In the genomic region with DNA sequence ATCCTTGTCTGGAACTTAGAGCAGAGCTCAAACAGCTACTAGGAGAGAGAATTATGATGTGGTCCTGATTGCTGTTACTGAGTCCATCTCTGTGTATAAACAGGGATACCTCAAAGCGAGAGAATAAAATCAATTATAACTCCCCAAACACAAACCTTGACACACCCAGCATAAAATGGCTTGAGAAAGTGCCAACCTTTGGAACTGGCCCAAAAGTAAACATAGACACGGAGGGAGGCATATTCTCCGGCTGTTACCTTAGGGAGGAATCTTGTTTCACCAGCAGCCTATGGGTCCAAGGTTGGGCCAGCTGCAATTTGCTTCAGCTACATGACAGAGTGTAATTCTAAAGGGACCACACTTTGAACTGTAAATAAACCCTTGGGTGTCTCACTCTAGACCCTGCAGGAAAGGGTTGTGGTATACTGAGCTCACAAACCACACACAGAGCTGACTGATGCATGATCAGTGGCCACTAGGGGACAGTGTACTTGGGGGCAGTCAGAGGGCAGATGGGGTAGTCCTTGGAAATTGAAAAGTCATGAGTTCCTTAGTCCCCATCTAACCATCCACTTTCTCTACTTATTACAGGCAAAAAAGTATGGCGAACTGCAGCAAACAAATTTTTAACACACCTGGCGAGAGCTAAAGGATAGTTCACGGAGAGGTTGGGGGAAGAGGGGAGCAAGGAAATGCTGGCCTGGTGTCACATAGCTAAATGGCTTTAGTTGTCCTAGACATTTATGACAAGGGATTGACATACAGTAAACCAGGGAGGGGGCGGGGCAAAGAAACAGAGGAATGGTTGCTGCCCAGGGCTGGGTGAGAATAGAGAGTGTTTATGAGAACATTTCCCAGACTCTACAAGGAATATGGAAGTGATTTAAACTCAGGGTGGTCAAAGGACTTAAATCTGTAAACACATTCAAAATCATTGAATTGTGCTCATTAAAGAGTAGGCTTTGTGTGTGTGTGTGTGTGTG, we compare ENCODE assay signal across 11 mouse cellular contexts. TPM values are rescaled to one million over a fixed set of nuclear protein-coding genes. Genes with fewer than 3 reads are reported as not detected.
A peak's percentile ranks its signal among the peaks of the same experiment; 100 is the strongest.
DNase-seq lines count a peak whose midpoint lies in the region; ATAC-seq and TF ChIP-seq lines count a peak whose summit lies in the region.
"Had no signal": no experiment of that assay in that cellular context is flagged by ENCODE, and none has a peak within 500 bp of the region (broad histone marks: within the 10 kb centered on the region; RNA-seq: fewer than 3 reads in every experiment).

No protein-coding gene starts in this region.

- H3K4me2 ChIP-seq in liver, embryonic 16.5 days (ENCODE audit: low read depth, low read length), result no peak overlapping the region

- peak; percentile 43 for DNase-seq in kidney, adult 2 months
- no peak for DNase-seq in kidney, postnatal 14 days
- no peak for DNase-seq in adrenal gland, postnatal 25 days
- DNase-seq in gastrocnemius, adult 18-20 months (ENCODE audit: low spot score), result no peak
- DNase-seq in MN1 (ENCODE audit: low spot score), result no peak
- DNase-seq: cerebellum, postnatal 10 days had no signal

- H3K4me3 ChIP-seq in kidney, adult 2 months (ENCODE audit: insufficient read depth, low read depth, low read length), result no peak overlapping the region
- H3K4me3 ChIP-seq in E14TG2a.4 (replicated peaks; ENCODE audit: low read length), result no peak overlapping the region
- no peak overlapping the region for H3K4me3 ChIP-seq in liver, embryonic 16.5 days (ENCODE audit: low read depth, low read length)

- H3K27ac ChIP-seq in kidney, adult 2 months (ENCODE audit: insufficient read depth, low read depth, low read length), result no peak overlapping the region
- peak overlapping the region; percentile 72 for H3K27ac ChIP-seq in liver, embryonic 16.5 days (ENCODE audit: low read length)
- H3K27ac ChIP-seq: macrophage had no signal

- no peaks in the 10 kb centered on the region; the same call in 1 of the 2 replicates for H3K36me3 ChIP-seq in kidney, adult 2 months (ENCODE audit: control insufficient read depth, insufficient read depth, low read length)
- no peaks in the 10 kb centered on the region for H3K36me3 ChIP-seq in E14TG2a.4 (ENCODE audit: insufficient read depth, low read length)
- H3K36me3 ChIP-seq in liver, embryonic 16.5 days (ENCODE audit: control insufficient read depth, insufficient read depth), result peaks cover 43% of the 10 kb centered on the region

- H3K27me3 ChIP-seq in kidney, adult 2 months (replicated peaks; ENCODE audit: control insufficient read depth, insufficient read depth, low read length), result no peaks in the 10 kb centered on the region
- no peaks in the 10 kb centered on the region for H3K27me3 ChIP-seq in E14TG2a.4 (ENCODE audit: insufficient read depth, low read length)
- H3K27me3 ChIP-seq in liver, embryonic 16.5 days (ENCODE audit: control insufficient read depth, insufficient read depth, low read depth, low read length), result no peaks in the 10 kb centered on the region

- no peak for TF ChIP-seq POLR2A in kidney, adult 2 months (IDR thresholded peaks at IDR 0.05; ENCODE audit: low read depth, low read length)

- peaks cover 12% of the 10 kb centered on the region; the same call in 1 of the 2 replicates for H3K4me1 ChIP-seq in kidney, adult 2 months (ENCODE audit: control insufficient read depth, insufficient read depth, low read length)
- H3K4me1 ChIP-seq in E14TG2a.4 (replicated peaks; ENCODE audit: low read depth, low read length), result no peaks in the 10 kb centered on the region
- peaks cover 26% of the 10 kb centered on the region for H3K4me1 ChIP-seq in liver, embryonic 16.5 days (ENCODE audit: control insufficient read depth, low read depth, low read length)

- no peak overlapping the region for H3K9ac ChIP-seq in liver, embryonic 16.5 days (ENCODE audit: low read depth, low read length)

- no peaks in the 10 kb centered on the region for H3K9me3 ChIP-seq in E14TG2a.4 (ENCODE audit: low read length)
- H3K9me3 ChIP-seq in liver, embryonic 16.5 days (replicated peaks; ENCODE audit: control insufficient read depth, low read length), result no peaks in the 10 kb centered on the region

- TF ChIP-seq CTCF in kidney, adult 2 months (conservative IDR thresholded peaks at IDR 0.05; ENCODE audit: insufficient read depth, insufficient read length, low read depth, low read length), result peak; percentile 53
- TF ChIP-seq CTCF in E14TG2a.4 (conservative IDR thresholded peaks at IDR 0.05; ENCODE audit: low read length), result peak; percentile 34

- peak; percentile 71 for ATAC-seq in erythroid progenitor cell, adult 5-6 weeks (replicated peaks; ENCODE audit: low FRiP score, poor library complexity, severe bottlenecking)
- peak; percentile 84 for ATAC-seq in liver, embryonic 16.5 days (ENCODE audit: low read depth)
- ATAC-seq: forebrain, embryonic 14.5 days had no signal

- WGBS in kidney, adult 2 months, result 81% methylated on average over 7 of the region's 7 CpGs
- WGBS in liver, embryonic 16.5 days (ENCODE audit: insufficient replicate concordance), result 77% methylated on average over 7 of the region's 7 CpGs

RNA-seq across cellular contexts. Expression of gene Slc22a23, which starts 45.3 kb away (rescaled TPM):
- polyA plus RNA-seq in kidney, adult 2 months (2012; rRNA removed), result 76.1 and 90.7 TPM in 2 replicates
- total RNA-seq in erythroid progenitor cell, adult 5-6 weeks (2015; ENCODE audit: low replicate concordance), result 97.7 and 102 TPM in 2 replicates
- total RNA-seq in erythroid progenitor cell, adult 5-6 weeks (2017; ENCODE audit: low replicate concordance), result 107 and 114 TPM in 2 replicates
- 6.7 and 8.2 TPM in 2 replicates for polyA plus RNA-seq in liver, embryonic 16.5 days (2015; fragmentation: Nextera tagmentation; extraction: Ambion mirVana)
- total RNA-seq in adrenal gland, postnatal 25 days (2021), result 3.8 and 8.2 TPM in 2 replicates
- 10 to 100 TPM; 10.2 to 13.1 TPM for total RNA-seq in gastrocnemius, adult 18-20 months (2021)

Comparison
In these comparisons a context has a peak if more than half of its experiments do, and no peak if none do; other contexts are left out.
1. RNA of gene Slc22a23, which starts 45.3 kb away (total RNA-seq): 97.7 to 114 TPM in erythroid progenitor cell, adult 5-6 weeks; 10.2 to 13.1 TPM in gastrocnemius, adult 18-20 months and 3.8 to 8.2 TPM in adrenal gland, postnatal 25 days; every median in the first group is over 4 times any median in the second.